Mouse (Mus musculus) ES-E14 (cell line): Measurements from ENCODE around the gene Brinp3.

Experiments used
- CHD2 ChIP-seq: IDR thresholded peaks from 2 replicates; pipeline ENCODE4 v1.6.1; 2014; ENCODE audit warnings: mild to moderate bottlenecking, low read depth, low read length, inconsistent platforms
- MAFK ChIP-seq: IDR thresholded peaks from 2 replicates; pipeline ENCODE4 v1.6.1; 2014; ENCODE audit warnings: mild to moderate bottlenecking, low read depth, low read length, inconsistent platforms; ENCODE audit not compliant: insufficient read depth
- ZC3H11A ChIP-seq: IDR thresholded peaks from 2 replicates; pipeline ENCODE4 v1.6.1; 2012; ENCODE audit warnings: low read depth, mild to moderate bottlenecking, inconsistent platforms, low read length, borderline replicate concordance
- ZNF384 ChIP-seq: IDR thresholded peaks from 2 replicates; pipeline ENCODE4 v1.6.1; 2012; ENCODE audit warnings: low read depth, low read length, inconsistent platforms

GRCm38 (mm10) chr1:146787236-146787635 lies 292.7 kb downstream of the Brinp3 start:
- TF ChIP-seq CHD2 (no peak), ZC3H11A (no peak), MAFK (no peak), ZNF384 (no peak)
